Mouse (Mus musculus) MEL (cell line): ENCODE measurements around the gene Plekhg3. TPM values are rescaled to one million over a fixed set of nuclear protein-coding genes. Genes with fewer than 3 reads are reported as not detected.

Source experiments
- DNase-seq: peaks from one replicate; pipeline ENCODE4 v3.0.0; 2011; ENCODE audit warnings: low read depth, low spot score
- H3K27ac ChIP-seq: 2 replicates; pipeline ENCODE4 v1.5.1; 2012; ENCODE audit warnings: low read depth, mild to moderate bottlenecking, control low read depth, low read length, moderate library complexity; ENCODE audit not compliant: control insufficient read depth
- H3K27me3 ChIP-seq, 2 experiments: fragments of 150-350 bp in 1 of 2; sonication (generic) in 1 of 2; 2 replicates each; pipeline ENCODE4 v1.6.1; 2012; ENCODE audit warnings: low read length in 2 of 2, mild to moderate bottlenecking in 2 of 2, improper control_type of control experiment in 1 of 2, moderate library complexity in 1 of 2; ENCODE audit not compliant: insufficient read depth in 2 of 2, control insufficient read depth in 1 of 2
- H3K36me3 ChIP-seq, 2 experiments: 2 replicates each; pipeline ENCODE4 v1.6.1; 2012 to 2014; ENCODE audit warnings: low read length in 2 of 2, improper control_type of control experiment in 1 of 2, inconsistent platforms in 1 of 2, mild to moderate bottlenecking in 1 of 2; ENCODE audit not compliant: insufficient read depth in 2 of 2, control insufficient read depth in 1 of 2
- H3K4me1 ChIP-seq, 2 experiments: fragments of 150-350 bp in 1 of 2; sonication (generic) in 1 of 2; 2 replicates each; pipeline ENCODE4 v1.6.1; 2012; ENCODE audit warnings: low read length in 2 of 2, improper control_type of control experiment in 1 of 2, mild to moderate bottlenecking in 1 of 2; ENCODE audit not compliant: insufficient read depth in 2 of 2, control insufficient read depth in 1 of 2
- H3K4me3 ChIP-seq, 2 experiments: fragments of 150-350 bp in 1 of 2; sonication (generic) in 1 of 2; 2 replicates each; pipeline ENCODE4 v1.5.1; 2012; ENCODE audit warnings: low read depth in 2 of 2, low read length in 2 of 2, mild to moderate bottlenecking in 2 of 2, moderate library complexity in 2 of 2, control low read depth in 1 of 2, improper control_type of control experiment in 1 of 2; ENCODE audit not compliant: control insufficient read depth in 1 of 2, insufficient read depth in 1 of 2
- H3K79me2 ChIP-seq: 2 replicates; pipeline ENCODE4 v1.6.1; 2012; ENCODE audit warnings: mild to moderate bottlenecking, low read length, moderate library complexity; ENCODE audit not compliant: control insufficient read depth, poor library complexity, insufficient read depth
- H3K9ac ChIP-seq: 2 replicates; pipeline ENCODE4 v1.6.1; 2012; ENCODE audit warnings: low read depth, mild to moderate bottlenecking, control low read depth, low read length, moderate library complexity; ENCODE audit not compliant: control insufficient read depth, poor library complexity, severe bottlenecking
- H3K9me3 ChIP-seq: fragments of 150-350 bp; sonication (generic); replicated peaks from 2 replicates; pipeline ENCODE4 v1.6.1; 2012; ENCODE audit warnings: mild to moderate bottlenecking, low read length, improper control_type of control experiment, moderate library complexity; ENCODE audit not compliant: insufficient read depth
- CHD1 ChIP-seq: IDR thresholded peaks from 2 replicates; pipeline ENCODE4 v1.6.1; 2012; ENCODE audit warnings: low read depth, mild to moderate bottlenecking, inconsistent platforms, low read length, improper control_type of control experiment
- CHD2 ChIP-seq: IDR thresholded peaks from 2 replicates; pipeline ENCODE4 v1.6.1; 2011; ENCODE audit warnings: low read length, improper control_type of control experiment
- CTCF ChIP-seq, 3 experiments: IDR thresholded peaks in 2 of 3; conservative IDR thresholded peaks in 1 of 3; 2 replicates each; pipeline ENCODE4 v1.5.1; 2011 to 2012; ENCODE audit warnings: low read length in 3 of 3, low read depth in 2 of 3, mild to moderate bottlenecking in 2 of 3, improper control_type of control experiment in 1 of 3, inconsistent platforms in 1 of 3, mixed read lengths in 1 of 3, moderate library complexity in 1 of 3; ENCODE audit not compliant: control insufficient read depth in 1 of 3, insufficient read depth in 1 of 3, poor library complexity in 1 of 3, severe bottlenecking in 1 of 3
- ELF1 ChIP-seq: IDR thresholded peaks from 2 replicates; pipeline ENCODE4 v1.6.1; 2014; ENCODE audit warnings: low read depth, mild to moderate bottlenecking, inconsistent platforms, low read length, improper control_type of control experiment, moderate library complexity
- EP300 ChIP-seq, 2 experiments: IDR thresholded peaks; 2 replicates each; pipeline ENCODE4 v1.6.1; 2011; ENCODE audit warnings: improper control_type of control experiment in 2 of 2, low read length in 2 of 2, low read depth in 1 of 2, mild to moderate bottlenecking in 1 of 2
- ETS1 ChIP-seq: IDR thresholded peaks from 2 replicates; pipeline ENCODE4 v1.6.1; 2012; ENCODE audit warnings: low read depth, mild to moderate bottlenecking, inconsistent platforms, low read length, improper control_type of control experiment, moderate library complexity
- GABPA ChIP-seq: IDR thresholded peaks from 2 replicates; pipeline ENCODE4 v1.6.1; 2012; ENCODE audit warnings: low read depth, mild to moderate bottlenecking, inconsistent platforms, low read length, improper control_type of control experiment, moderate library complexity
- GATA1 ChIP-seq: IDR thresholded peaks from 2 replicates; pipeline ENCODE4 v1.6.1; 2011; ENCODE audit warnings: low read depth, low read length, improper control_type of control experiment
- MAFK ChIP-seq: IDR thresholded peaks from 2 replicates; pipeline ENCODE4 v1.6.1; 2011; ENCODE audit warnings: low read depth, mild to moderate bottlenecking, low read length, improper control_type of control experiment, borderline replicate concordance
- MAX ChIP-seq: IDR thresholded peaks from 2 replicates; pipeline ENCODE4 v1.6.1; 2011; ENCODE audit warnings: low read length, improper control_type of control experiment
- MAZ ChIP-seq: IDR thresholded peaks from 2 replicates; pipeline ENCODE4 v1.6.1; 2012; ENCODE audit warnings: low read depth, mild to moderate bottlenecking, inconsistent platforms, low read length, improper control_type of control experiment
- MEF2A ChIP-seq: IDR thresholded peaks from 2 replicates; pipeline ENCODE4 v1.6.1; 2014; ENCODE audit warnings: low read depth, mild to moderate bottlenecking, inconsistent platforms, low read length, improper control_type of control experiment; ENCODE audit not compliant: poor library complexity, insufficient replicate concordance, severe bottlenecking; ENCODE audit errors: extremely low read depth
- MXI1 ChIP-seq: IDR thresholded peaks from 2 replicates; pipeline ENCODE4 v1.6.1; 2011; ENCODE audit warnings: mild to moderate bottlenecking, low read depth, low read length, improper control_type of control experiment
- MYC ChIP-seq: IDR thresholded peaks from 2 replicates; pipeline ENCODE4 v1.6.1; 2011; ENCODE audit warnings: low read depth, mild to moderate bottlenecking, low read length, improper control_type of control experiment, moderate library complexity
- NELFE ChIP-seq: IDR thresholded peaks from 2 replicates; pipeline ENCODE4 v1.6.1; 2011; ENCODE audit warnings: low read depth, low read length, improper control_type of control experiment
- POLR2A ChIP-seq, 2 experiments: IDR thresholded peaks; 2 replicates each; pipeline ENCODE4 v1.6.1; 2011 to 2012; ENCODE audit warnings: low read length in 2 of 2, mild to moderate bottlenecking in 2 of 2, control low read depth in 1 of 2, improper control_type of control experiment in 1 of 2, low read depth in 1 of 2, moderate library complexity in 1 of 2; ENCODE audit not compliant: control insufficient read depth in 1 of 2, insufficient read depth in 1 of 2, poor library complexity in 1 of 2
- POLR2AphosphoS2 ChIP-seq: IDR thresholded peaks from 2 replicates; pipeline ENCODE4 v1.6.1; 2011; ENCODE audit warnings: low read length, improper control_type of control experiment
- POLR2AphosphoS5 ChIP-seq: IDR thresholded peaks from 2 replicates; pipeline ENCODE4 v1.6.1; 2012; ENCODE audit warnings: low read depth, borderline replicate concordance, mild to moderate bottlenecking, inconsistent platforms, low read length, moderate library complexity, mixed read lengths
- RAD21 ChIP-seq: IDR thresholded peaks from 2 replicates; pipeline ENCODE4 v1.6.1; 2011; ENCODE audit warnings: mild to moderate bottlenecking, low read depth, low read length, improper control_type of control experiment
- RCOR1 ChIP-seq: IDR thresholded peaks from 2 replicates; pipeline ENCODE4 v1.6.1; 2012; ENCODE audit warnings: low read depth, mild to moderate bottlenecking, inconsistent platforms, low read length, improper control_type of control experiment
- SIN3A ChIP-seq: IDR thresholded peaks from 2 replicates; pipeline ENCODE4 v1.6.1; 2012; ENCODE audit warnings: low read length, improper control_type of control experiment, inconsistent platforms
- SMC3 ChIP-seq: IDR thresholded peaks from 2 replicates; pipeline ENCODE4 v1.6.1; 2011; ENCODE audit warnings: low read depth, low read length, improper control_type of control experiment
- TCF12 ChIP-seq: IDR thresholded peaks from 2 replicates; pipeline ENCODE4 v1.6.1; 2014; ENCODE audit warnings: low read depth, mild to moderate bottlenecking, inconsistent platforms, low read length, improper control_type of control experiment, moderate library complexity
- ZC3H11A ChIP-seq: IDR thresholded peaks from 2 replicates; pipeline ENCODE4 v1.6.1; 2012; ENCODE audit warnings: low read depth, mild to moderate bottlenecking, inconsistent platforms, low read length, improper control_type of control experiment
- ZKSCAN1 ChIP-seq: IDR thresholded peaks from 2 replicates; pipeline ENCODE4 v1.6.1; 2012; ENCODE audit warnings: low read depth, mild to moderate bottlenecking, inconsistent platforms, low read length, improper control_type of control experiment, moderate library complexity
- ZMIZ1 ChIP-seq: IDR thresholded peaks from 2 replicates; pipeline ENCODE4 v1.6.1; 2012; ENCODE audit warnings: low read depth, mild to moderate bottlenecking, inconsistent platforms, low read length, improper control_type of control experiment, moderate library complexity
- ZNF384 ChIP-seq: IDR thresholded peaks from 2 replicates; pipeline ENCODE4 v1.6.1; 2012; ENCODE audit warnings: low read depth, mild to moderate bottlenecking, inconsistent platforms, low read length, improper control_type of control experiment
- polyA plus RNA-seq, 2 experiments: library from polyadenylated mRNA; stranded (reverse) in 1 of 2; unstranded in 1 of 2; fragments of >175 nt in 1 of 2; fragments of >200 nt in 1 of 2; gene quantifications; 2 replicates each; pipeline versions ENCODE4 v1.2.1 to v1.2.4; 2012; ENCODE audit warnings: low replicate concordance in 2 of 2, low read depth in 1 of 2; ENCODE audit not compliant: insufficient read length in 2 of 2, insufficient read depth in 1 of 2, missing spikeins in 1 of 2
- total RNA-seq: library from RNA; depleted of rRNA; stranded (reverse); fragments of 300-350 nt; gene quantifications from 2 replicates; pipeline ENCODE4 v1.2.3, GENCODE M21; 2012

Plekhg3 gene
- total and polyA plus RNA-seq, 3 experiments, result 0.92 to 7.0 TPM; not detected in 1

GRCm38 (mm10) chr12:76592213-76592612, 61.5 kb downstream of the Plekhg3 start (continued):
- no peak for TF ChIP-seq ZKSCAN1

- peaks cover 3 to 28% of the 10 kb centered on the region in 2 experiments for H3K4me1 ChIP-seq
- no peak for TF ChIP-seq NELFE
Measured at GRCm38 (mm10) chr12:76593254-76593653, 62.6 kb downstream of the Plekhg3 start.

DNA sequence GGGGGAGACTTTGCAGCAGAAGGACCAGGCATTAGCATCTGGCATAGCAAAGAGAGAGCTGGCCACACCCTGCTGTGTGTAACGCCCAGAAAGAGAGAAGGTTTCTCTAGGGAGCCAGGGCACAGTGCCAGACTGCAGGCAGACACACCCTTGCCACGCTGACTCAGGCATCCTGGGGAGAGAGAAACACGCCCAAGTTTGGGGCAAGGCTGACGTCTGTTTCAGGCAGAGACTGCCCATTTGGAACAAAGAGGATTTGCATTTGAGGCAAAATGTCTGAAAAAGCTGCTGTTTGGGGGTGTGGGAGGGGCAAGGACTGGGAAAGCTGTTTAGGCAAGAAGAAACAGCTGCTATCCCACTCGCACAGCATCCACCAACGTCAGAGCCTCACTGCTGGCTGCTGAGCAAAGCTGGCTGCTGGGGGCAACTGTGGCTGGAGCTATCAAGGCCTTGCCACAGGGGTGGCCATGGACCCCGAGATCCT, 63.2 kb downstream of the Plekhg3 start:
- peak overlapping the region; percentile 0 to 10; a peak in 2 of 4 replicates for H3K4me3 ChIP-seq
- H3K4me1 ChIP-seq, result peaks cover 3 to 28% of the 10 kb centered on the region in 2 experiments
- peaks cover 0 to 17% of the 10 kb centered on the region in 2 experiments; a peak in 2 of 4 replicates for H3K36me3 ChIP-seq
- no peaks in the 10 kb centered on the region for H3K9me3 ChIP-seq
- TF ChIP-seq ETS1 (peak; percentile 88), SIN3A (peak; percentile 86), EP300 (IDR thresholded peaks at IDR 0.05; ENCODE audit: low read depth in 1 of 2, low read length in 2 of 2) (peak; percentile 61 to 63), ELF1 (peak; percentile 51; the same call in 1 of the 2 replicates), MYC (0 out of 2 replicates have a peak, but pooled peaks have one; percentile 56), GATA1 (no peak), ZMIZ1 (peak; percentile 63; the same call in 1 of the 2 replicates), CTCF (IDR thresholded peaks at IDR 0.05 in 2 of 3, conservative IDR thresholded peaks at IDR 0.05 in 1 of 3; ENCODE audit: control insufficient read depth in 1 of 3, insufficient read depth in 1 of 3, low read depth in 2 of 3, low read length in 3 of 3, poor library complexity in 1 of 3, severe bottlenecking in 1 of 3) (no peak; a peak in 1 of 6 replicates), MAX (peak; percentile 67), RCOR1 (peak; percentile 72; the same call in 1 of the 2 replicates), ZNF384 (0 out of 2 replicates have a peak, but pooled peaks have one; percentile 20), POLR2AphosphoS2 (peak; percentile 47; the same call in 1 of the 2 replicates), CHD1 (no peak), GABPA (0 out of 2 replicates have a peak, but pooled peaks have one; percentile 53), ZC3H11A (peak; percentile 25; the same call in 1 of the 2 replicates), RAD21 (peak; percentile 9), MAZ (peak; percentile 51; the same call in 1 of the 2 replicates), POLR2A (IDR thresholded peaks at IDR 0.05; ENCODE audit: control insufficient read depth in 1 of 2, insufficient read depth in 1 of 2, low read depth in 1 of 2, low read length in 2 of 2, poor library complexity in 1 of 2) (no peak; a peak in 1 of 4 replicates), MEF2A (no peak), POLR2AphosphoS5 (no peak), MAFK (peak; percentile 82), MXI1 (peak; percentile 85), CHD2 (no peak), SMC3 (peak; percentile 31), TCF12 (peak; percentile 53; the same call in 1 of the 2 replicates)
- no peaks in the 10 kb centered on the region for H3K27me3 ChIP-seq
- DNase-seq, result peak; percentile 96
- peak overlapping the region; percentile 57 for H3K9ac ChIP-seq
- no peaks in the 10 kb centered on the region for H3K79me2 ChIP-seq
- peak overlapping the region; percentile 55 for H3K27ac ChIP-seq

More at GRCm38 (mm10) chr12:76593254-76593653, 62.6 kb downstream of the Plekhg3 start:
- peak; percentile 16 for DNase-seq
- H3K27ac ChIP-seq, result peak overlapping the region; percentile 21; the same call in 1 of the 2 replicates
- no peaks in the 10 kb centered on the region for H3K79me2 ChIP-seq
- H3K9me3 ChIP-seq, result no peaks in the 10 kb centered on the region
- peaks cover 0 to 17% of the 10 kb centered on the region in 2 experiments; a peak in 2 of 4 replicates for H3K36me3 ChIP-seq
- no peak overlapping the region for H3K4me3 ChIP-seq
- peak overlapping the region; percentile 2; the same call in 1 of the 2 replicates for H3K9ac ChIP-seq
- no peaks in the 10 kb centered on the region for H3K27me3 ChIP-seq
